Mouse (Mus musculus): ENCODE measurements at regions not wholly inside any gene's neighbourhood (a gene's known extent, or its start where the extent isn't known, plus 50 kb on each side); places are given as distances from the start of the nearest gene placed in this dataset.

- DNase-seq (ENCODE audit: low read depth): no peak
Observed at GRCm38 (mm10) chr1:77048720-77049406, 466.0 kb downstream of the Epha4 start.

- DNase-seq (ENCODE audit: low read depth): no peak
Observed at GRCm38 (mm10) chr1:77051239-77051638, 463.6 kb downstream of the Epha4 start.

- DNase-seq (ENCODE audit: low read depth): no peak
Observed at GRCm38 (mm10) chr1:77053837-77054540, 460.9 kb downstream of the Epha4 start.

- no peak for DNase-seq (ENCODE audit: low read depth)
Observed at GRCm38 (mm10) chr1:77062468-77062867, 452.4 kb downstream of the Epha4 start.

- no peak for DNase-seq (ENCODE audit: low read depth)
Observed at GRCm38 (mm10) chr1:77073071-77073470, 441.8 kb downstream of the Epha4 start.

GRCm38 (mm10) chr1:77074926-77075885 lies 439.7 kb downstream of the Epha4 start:
- no peak for DNase-seq (ENCODE audit: low read depth)

GRCm38 (mm10) chr1:77080767-77081166 lies 434.1 kb downstream of the Epha4 start:
- no peak for DNase-seq (ENCODE audit: low read depth)

- DNase-seq (ENCODE audit: low read depth): no peak
Observed at GRCm38 (mm10) chr1:77081660-77082059, 433.2 kb downstream of the Epha4 start.

GRCm38 (mm10) chr1:77082410-77082809 lies 432.5 kb downstream of the Epha4 start:
- no peak for DNase-seq (ENCODE audit: low read depth)

GRCm38 (mm10) chr1:77093551-77093950 lies 421.3 kb downstream of the Epha4 start:
- no peak for DNase-seq (ENCODE audit: low read depth)

- no peak for DNase-seq (ENCODE audit: low read depth)
Observed at GRCm38 (mm10) chr1:77101726-77102272, 413.1 kb downstream of the Epha4 start.

- DNase-seq (ENCODE audit: low read depth): no peak
Observed at GRCm38 (mm10) chr1:77102421-77103133, 412.3 kb downstream of the Epha4 start.

GRCm38 (mm10) chr1:77109861-77110785 lies 404.8 kb downstream of the Epha4 start:
- no peak for DNase-seq (ENCODE audit: low read depth)

- no peak for DNase-seq (ENCODE audit: low read depth)
Observed at GRCm38 (mm10) chr1:77128411-77128810, 386.5 kb downstream of the Epha4 start.

GRCm38 (mm10) chr1:77137663-77138062 lies 377.2 kb downstream of the Epha4 start:
- DNase-seq (ENCODE audit: low read depth): no peak

- no peak for DNase-seq (ENCODE audit: low read depth)
Observed at GRCm38 (mm10) chr1:77140906-77141305, 374.0 kb downstream of the Epha4 start.

- DNase-seq (ENCODE audit: low read depth): no peak
Observed at GRCm38 (mm10) chr1:77148052-77148451, 366.8 kb downstream of the Epha4 start.

- DNase-seq (ENCODE audit: low read depth): no peak
Observed at GRCm38 (mm10) chr1:77168316-77168715, 346.6 kb downstream of the Epha4 start.

GRCm38 (mm10) chr1:77172463-77172862 lies 342.4 kb downstream of the Epha4 start:
- DNase-seq (ENCODE audit: low read depth): no peak

GRCm38 (mm10) chr1:77174801-77175200 lies 340.1 kb downstream of the Epha4 start:
- DNase-seq (ENCODE audit: low read depth): no peak

All from naive thymus-derived CD4-positive, alpha-beta T cell, adult 2 months (primary cell).